Mouse (Mus musculus) forebrain, postnatal 0 days (tissue): ENCODE measurements at regions not wholly inside any gene's neighbourhood (a gene's known extent, or its start where the extent isn't known, plus 50 kb on each side); places are given as distances from the start of the nearest gene placed in this dataset.

Experiments used
- ATAC-seq: fragments of 200-750 bp; cut with Nextera tagmentation; 2 replicates; pipeline ENCODE4 v1.8.0; 2017; ENCODE audit warnings: mild to moderate bottlenecking, moderate library complexity
- DNase-seq: peaks from one replicate; pipeline ENCODE4 v3.0.0-alpha.2; 2015
- H3K27ac ChIP-seq: fragments of 300-500 bp; sonication (generic); 2 replicates; pipeline ENCODE4 v1.5.1; 2014; ENCODE audit warnings: low read depth, mild to moderate bottlenecking, antibody characterized with exemption, low read length, moderate library complexity, mixed read lengths
- H3K27me3 ChIP-seq: fragments of 300-500 bp; sonication (generic); 2 replicates; pipeline ENCODE4 v1.6.1; 2014; ENCODE audit warnings: mild to moderate bottlenecking, low read length, mixed read lengths; ENCODE audit not compliant: insufficient read depth
- H3K36me3 ChIP-seq: fragments of 300-500 bp; sonication (generic); 2 replicates; pipeline ENCODE4 v1.6.1; 2014; ENCODE audit warnings: mild to moderate bottlenecking, moderate library complexity; ENCODE audit not compliant: insufficient read depth
- H3K4me1 ChIP-seq: fragments of 300-500 bp; sonication (generic); 2 replicates; pipeline ENCODE4 v1.6.1; 2014; ENCODE audit warnings: antibody characterized with exemption; ENCODE audit not compliant: insufficient read depth
- H3K4me2 ChIP-seq: fragments of 300-500 bp; sonication (generic); 2 replicates; pipeline ENCODE4 v1.6.1; 2014; ENCODE audit warnings: low read depth, mild to moderate bottlenecking, moderate library complexity
- H3K4me3 ChIP-seq: fragments of 300-500 bp; sonication (generic); 2 replicates; pipeline ENCODE4 v1.5.1; 2014; ENCODE audit warnings: low read depth, low read length, mixed read lengths
- H3K9ac ChIP-seq: fragments of 300-500 bp; sonication (generic); 2 replicates; pipeline ENCODE4 v1.6.1; 2014; ENCODE audit warnings: mild to moderate bottlenecking
- H3K9me3 ChIP-seq: fragments of 300-500 bp; sonication (generic); 2 replicates; pipeline ENCODE4 v1.6.1; 2016; ENCODE audit warnings: low read length
- CTCF ChIP-seq: sonication (generic); IDR thresholded peaks from 2 replicates; pipeline ENCODE4 v1.5.1; 2016; ENCODE audit warnings: antibody characterized with exemption, control low read depth, low read depth
- WGBS: fragments of 180-500 bp; shearing (Covaris S2); extraction: QIAGEN DNeasy Blood & Tissue Kit; methylation state at CpG from one replicate; pipeline ENCODE4 v1.1.7; 2014; 5-methylcytosine and 5-hydroxymethylcytosine counted together

- no peaks in the 10 kb centered on the region for H3K36me3 ChIP-seq
- DNase-seq = no peak
Measured at GRCm38 (mm10) chr1:82089136-82089839, 143.6 kb upstream of the Gm9747 start.

GRCm38 (mm10) chr1:82095101-82095500, 137.8 kb upstream of the Gm9747 start:
- Histone ChIP-seq H3K4me1 (no peaks in the 10 kb centered on the region), H3K27ac (no peak overlapping the region), H3K9ac (no peak overlapping the region), H3K4me3 (no peak overlapping the region), H3K9me3 (no peaks in the 10 kb centered on the region), H3K36me3 (no peaks in the 10 kb centered on the region), H3K4me2 (no peak overlapping the region), H3K27me3 (no peaks in the 10 kb centered on the region)
- WGBS = 89% methylated on average over 2 of the region's 2 CpGs
- TF ChIP-seq CTCF = no peak
- ATAC-seq = no peak
- no peak for DNase-seq

More at GRCm38 (mm10) chr1:82089136-82089839, 143.6 kb upstream of the Gm9747 start:
- Histone ChIP-seq H3K4me1 (no peaks in the 10 kb centered on the region), H3K4me3 (no peak overlapping the region), H3K4me2 (no peak overlapping the region), H3K9ac (no peak overlapping the region), H3K27me3 (no peaks in the 10 kb centered on the region), H3K27ac (no peak overlapping the region), H3K9me3 (no peaks in the 10 kb centered on the region)
- ATAC-seq = no peak
- TF ChIP-seq CTCF = no peak
- WGBS = 61% methylated on average over 6 of the region's 6 CpGs

GRCm38 (mm10) chr1:82106756-82107155, 126.2 kb upstream of the Gm9747 start:
- no peak for ATAC-seq
- H3K4me2 ChIP-seq = no peak overlapping the region

GRCm38 (mm10) chr1:82110071-82110635, 122.8 kb upstream of the Gm9747 start:
- Histone ChIP-seq H3K4me2 (no peak overlapping the region), H3K4me1 (no peaks in the 10 kb centered on the region), H3K36me3 (no peaks in the 10 kb centered on the region), H3K27me3 (no peaks in the 10 kb centered on the region), H3K4me3 (no peak overlapping the region), H3K27ac (no peak overlapping the region), H3K9me3 (no peaks in the 10 kb centered on the region), H3K9ac (no peak overlapping the region)
- 95% methylated on average over 1 of the region's 1 CpGs for WGBS
- no peak for TF ChIP-seq CTCF
- DNase-seq = no peak
- no peak for ATAC-seq

More at GRCm38 (mm10) chr1:82106756-82107155, 126.2 kb upstream of the Gm9747 start:
- Histone ChIP-seq H3K4me3 (no peak overlapping the region), H3K27me3 (no peaks in the 10 kb centered on the region), H3K36me3 (no peaks in the 10 kb centered on the region), H3K27ac (no peak overlapping the region), H3K9ac (no peak overlapping the region), H3K4me1 (no peaks in the 10 kb centered on the region), H3K9me3 (no peaks in the 10 kb centered on the region)
- WGBS = 89% methylated on average over 5 of the region's 5 CpGs
- no peak for DNase-seq
- TF ChIP-seq CTCF = no peak

- Histone ChIP-seq H3K36me3 (no peaks in the 10 kb centered on the region), H3K4me2 (no peak overlapping the region), H3K9ac (no peak overlapping the region), H3K27me3 (no peaks in the 10 kb centered on the region), H3K4me1 (no peaks in the 10 kb centered on the region), H3K9me3 (no peaks in the 10 kb centered on the region), H3K4me3 (no peak overlapping the region), H3K27ac (no peak overlapping the region)
- 42% methylated on average over 5 of the region's 5 CpGs for WGBS
- ATAC-seq (no peak), DNase-seq (no peak)
- TF ChIP-seq CTCF = no peak
Measured at GRCm38 (mm10) chr1:82112401-82112800, 120.5 kb upstream of the Gm9747 start.

GRCm38 (mm10) chr1:82124503-82124902, 108.4 kb upstream of the Gm9747 start:
- 48% methylated on average over 5 of the region's 5 CpGs for WGBS
- H3K27me3 ChIP-seq = no peaks in the 10 kb centered on the region
- H3K4me3 ChIP-seq = no peak overlapping the region
- H3K9ac ChIP-seq = no peak overlapping the region
- no peaks in the 10 kb centered on the region for H3K4me1 ChIP-seq
- no peaks in the 10 kb centered on the region for H3K9me3 ChIP-seq
- no peak overlapping the region for H3K27ac ChIP-seq
- H3K4me2 ChIP-seq = no peak overlapping the region
- TF ChIP-seq CTCF = no peak
- no peak for ATAC-seq
- no peaks in the 10 kb centered on the region for H3K36me3 ChIP-seq
- DNase-seq = no peak

GRCm38 (mm10) chr1:82129700-82130275, 103.1 kb upstream of the Gm9747 start:
- 27% methylated on average over 5 of the region's 5 CpGs for WGBS
- no peaks in the 10 kb centered on the region for H3K36me3 ChIP-seq
- H3K4me2 ChIP-seq = no peak overlapping the region
- H3K4me3 ChIP-seq = no peak overlapping the region
- DNase-seq (no peak), ATAC-seq (no peak)
- H3K4me1 ChIP-seq = no peaks in the 10 kb centered on the region
- no peak overlapping the region for H3K9ac ChIP-seq
- no peak overlapping the region for H3K27ac ChIP-seq
- H3K27me3 ChIP-seq = no peaks in the 10 kb centered on the region
- TF ChIP-seq CTCF = no peak
- no peaks in the 10 kb centered on the region for H3K9me3 ChIP-seq
